Mouse (Mus musculus) heart, embryonic 14.5 days (tissue): ENCODE data around the gene 2310011J03Rik. TPM values are rescaled to one million over a fixed set of nuclear protein-coding genes. Genes with fewer than 3 reads are reported as not detected.

ENCODE experiments used
- ATAC-seq: fragments of 200-750 bp; cut with Nextera tagmentation; 2 replicates; pipeline ENCODE4 v1.8.0; 2017; ENCODE audit warnings: low read depth, moderate TSS enrichment; ENCODE audit not compliant: insufficient number of reproducible peaks, insufficient read depth, low FRiP score
- H3K27ac ChIP-seq, 2 experiments: fragments of 200-500 bp in 1 of 2; fragments of 300-500 bp in 1 of 2; sonication (generic) in 1 of 2; replicated peaks in 1 of 2; 2 replicates each; pipeline ENCODE4 v1.5.1; 2012 to 2014; ENCODE audit warnings: low read depth in 2 of 2, low read length in 2 of 2, control low read depth in 1 of 2, mild to moderate bottlenecking in 1 of 2, mixed read lengths in 1 of 2; ENCODE audit not compliant: control insufficient read depth in 1 of 2, insufficient read depth in 1 of 2
- H3K27me3 ChIP-seq: fragments of 300-500 bp; sonication (generic); 2 replicates; pipeline ENCODE4 v1.6.1; 2014; ENCODE audit warnings: mild to moderate bottlenecking, low read length, control low read depth; ENCODE audit not compliant: control insufficient read depth, insufficient read depth
- H3K36me3 ChIP-seq: fragments of 300-500 bp; sonication (generic); 2 replicates; pipeline ENCODE4 v1.6.1; 2014; ENCODE audit warnings: mild to moderate bottlenecking, control low read depth, low read length, mixed read lengths; ENCODE audit not compliant: control insufficient read depth, insufficient read depth
- H3K4me1 ChIP-seq, 2 experiments: fragments of 200-500 bp in 1 of 2; fragments of 300-500 bp in 1 of 2; sonication (generic) in 1 of 2; 2 replicates each; pipeline ENCODE4 v1.6.1; 2012 to 2014; ENCODE audit warnings: low read length in 2 of 2, control low read depth in 1 of 2, mixed read lengths in 1 of 2; ENCODE audit not compliant: control insufficient read depth in 2 of 2, insufficient read depth in 2 of 2
- H3K4me2 ChIP-seq: fragments of 300-500 bp; sonication (generic); 2 replicates; pipeline ENCODE4 v1.6.1; 2014; ENCODE audit warnings: mild to moderate bottlenecking, low read length
- H3K4me3 ChIP-seq, 2 experiments: fragments of 200-500 bp in 1 of 2; fragments of 300-500 bp in 1 of 2; sonication (generic) in 1 of 2; 2 replicates each; pipeline ENCODE4 v1.5.1; 2012 to 2014; ENCODE audit warnings: low read length in 2 of 2, mild to moderate bottlenecking in 2 of 2, control low read depth in 1 of 2, low read depth in 1 of 2, moderate library complexity in 1 of 2; ENCODE audit not compliant: control insufficient read depth in 1 of 2, insufficient read depth in 1 of 2
- H3K9ac ChIP-seq: fragments of 300-500 bp; sonication (generic); 2 replicates; pipeline ENCODE4 v1.6.1; 2014; ENCODE audit warnings: mild to moderate bottlenecking, low read length
- H3K9me3 ChIP-seq: fragments of 300-500 bp; sonication (generic); 2 replicates; pipeline ENCODE4 v1.6.1; 2016; ENCODE audit warnings: low read length, control low read depth; ENCODE audit not compliant: control insufficient read depth
- WGBS: fragments of 180-500 bp; shearing (Covaris S2); extraction: QIAGEN DNeasy Blood & Tissue Kit; methylation state at CpG from one replicate; pipeline ENCODE4 v1.1.7; 2014; 5-methylcytosine and 5-hydroxymethylcytosine counted together
- polyA plus RNA-seq: library from polyadenylated mRNA; unstranded; fragments of >200 nt; fragmentation: Nextera tagmentation; extraction: Ambion mirVana; gene quantifications from 2 replicates; pipeline ENCODE4 v1.2.1, GENCODE M21; 2014

2310011J03Rik gene
- polyA plus RNA-seq, 1 experiment from 2014 or later = 30.8 TPM

- 86% methylated on average over 4 of the region's 5 CpGs for WGBS
- H3K27ac ChIP-seq = no peak overlapping the region
These were observed 44.1 kb downstream of the 2310011J03Rik start for GRCm38 (mm10) chr10:80276238-80276637.

DNA sequence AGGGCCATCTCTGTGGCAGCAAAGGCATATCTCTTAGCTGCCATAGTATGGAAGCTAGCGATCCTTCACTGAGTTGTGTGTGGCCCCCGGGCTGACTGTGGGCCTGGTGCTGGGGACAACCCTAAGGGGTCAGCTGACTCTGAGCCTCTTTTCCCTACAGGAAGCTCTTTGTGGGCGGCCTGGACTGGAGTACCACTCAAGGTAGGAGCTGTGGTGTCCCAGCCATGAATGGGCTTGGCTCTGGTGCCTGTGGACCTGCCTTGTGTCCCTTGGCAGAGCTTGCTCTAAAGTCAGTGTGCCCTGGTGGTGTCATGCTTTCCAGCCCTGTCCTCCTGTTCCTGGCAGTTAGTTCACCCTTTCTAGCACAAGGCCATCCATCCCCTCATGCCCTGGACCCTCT lies 46.5 kb downstream of the 2310011J03Rik start:
- peaks cover 10 to 16% of the 10 kb centered on the region in 2 experiments for H3K4me1 ChIP-seq
- no peak for ATAC-seq
- H3K27ac ChIP-seq = no peak overlapping the region
- no peak overlapping the region for H3K9ac ChIP-seq
- no peaks in the 10 kb centered on the region for H3K27me3 ChIP-seq
- H3K36me3 ChIP-seq = peaks cover 75% of the 10 kb centered on the region
- H3K4me3 ChIP-seq = no peak overlapping the region
- no peak overlapping the region for H3K4me2 ChIP-seq
- H3K9me3 ChIP-seq = no peaks in the 10 kb centered on the region
- WGBS = 76% methylated on average over 3 of the region's 3 CpGs

More at GRCm38 (mm10) chr10:80276238-80276637, 44.1 kb downstream of the 2310011J03Rik start:
- peaks cover 6 to 9% of the 10 kb centered on the region in 2 experiments for H3K4me1 ChIP-seq
- H3K27me3 ChIP-seq = no peaks in the 10 kb centered on the region
- no peak overlapping the region for H3K4me3 ChIP-seq
- H3K36me3 ChIP-seq = peaks cover 88% of the 10 kb centered on the region
- no peak for ATAC-seq
- no peaks in the 10 kb centered on the region for H3K9me3 ChIP-seq
- no peak overlapping the region for H3K4me2 ChIP-seq
- H3K9ac ChIP-seq = no peak overlapping the region

DNA sequence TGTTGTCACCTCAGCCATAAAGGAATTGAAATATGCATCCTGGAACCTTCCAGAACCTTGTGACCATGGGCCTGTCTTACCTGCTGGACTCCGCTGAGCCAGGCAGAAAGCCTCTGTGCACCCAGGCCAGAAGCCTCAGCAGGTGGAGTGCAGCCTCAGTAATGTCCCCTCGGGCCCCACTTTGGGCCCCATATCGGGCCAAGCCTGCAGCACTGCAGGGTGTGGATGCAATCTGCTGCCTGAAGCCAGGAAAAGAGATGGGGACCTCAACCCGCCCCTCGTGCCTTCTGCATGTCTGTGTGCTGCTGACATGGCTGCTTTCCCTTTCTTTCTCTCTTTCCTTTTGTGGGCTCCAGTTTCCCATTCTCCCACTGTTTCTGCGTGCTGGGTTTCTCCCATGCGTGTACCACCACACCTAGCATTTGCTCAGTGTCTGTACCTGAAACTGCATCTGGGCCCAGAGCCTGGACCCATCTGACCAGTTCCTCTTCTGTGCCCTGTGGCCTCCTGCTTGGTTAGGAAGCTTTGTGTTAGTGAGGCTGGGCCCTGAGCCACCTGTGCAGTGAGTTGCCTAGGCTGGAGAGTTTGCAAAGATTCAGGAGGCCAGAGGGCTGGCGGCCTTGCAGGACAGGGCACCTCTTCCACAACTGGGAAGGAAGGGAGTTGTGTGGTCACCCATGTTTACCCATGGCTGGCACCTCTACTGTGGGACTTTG lies 48.3 kb downstream of the 2310011J03Rik start:
- H3K4me2 ChIP-seq = no peak overlapping the region
- peaks cover 19 to 31% of the 10 kb centered on the region in 2 experiments for H3K4me1 ChIP-seq
- H3K9ac ChIP-seq = no peak overlapping the region

DNA sequence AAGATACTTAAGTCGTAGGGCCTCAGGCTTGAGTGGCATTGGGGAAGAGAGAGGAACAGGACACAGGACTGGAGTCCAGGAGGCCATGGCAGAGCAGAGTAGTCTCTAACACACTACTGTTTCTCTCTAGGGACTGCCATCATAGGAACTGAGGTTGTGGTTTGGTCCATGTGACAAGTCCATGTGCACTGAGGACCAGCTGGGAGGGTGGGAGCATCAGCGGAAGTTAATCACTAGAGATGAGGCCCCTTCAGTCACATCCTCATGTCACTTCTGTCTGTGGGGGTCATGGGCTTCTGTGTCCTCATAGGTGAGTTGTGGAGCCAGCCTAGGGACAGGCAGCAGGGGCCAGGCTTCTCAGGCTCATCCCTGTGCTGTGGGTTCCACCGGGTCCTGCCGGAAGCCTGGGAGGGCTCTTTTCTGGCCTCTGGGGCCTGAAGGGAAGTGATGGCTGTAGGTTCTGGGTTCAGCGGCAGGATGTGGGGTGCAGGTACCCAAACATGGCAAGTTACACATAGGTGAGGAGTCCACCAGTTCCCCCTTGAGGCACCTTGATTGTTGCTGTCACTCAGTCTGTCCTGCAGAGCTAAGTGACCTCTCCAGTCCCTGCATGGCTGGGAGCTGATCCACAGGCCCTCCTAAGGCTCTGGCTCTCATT lies 49.0 kb downstream of the 2310011J03Rik start:
- WGBS = 87% methylated on average over 5 of the region's 5 CpGs
- ATAC-seq = no peak
- Histone ChIP-seq H3K36me3 (peaks cover 67% of the 10 kb centered on the region), H3K4me3 (no peak overlapping the region), H3K4me1 (peaks cover 24 to 38% of the 10 kb centered on the region in 2 experiments), H3K4me2 (no peak overlapping the region), H3K9me3 (no peaks in the 10 kb centered on the region), H3K27ac (no peak overlapping the region), H3K27me3 (no peaks in the 10 kb centered on the region), H3K9ac (peak overlapping the region; percentile 21)

More for the DNA sequence above, 48.3 kb downstream of the 2310011J03Rik start:
- WGBS = 87% methylated on average over 8 of the region's 8 CpGs
- Histone ChIP-seq H3K36me3 (peaks cover 70% of the 10 kb centered on the region), H3K27ac (no peak overlapping the region), H3K27me3 (no peaks in the 10 kb centered on the region), H3K4me3 (no peak overlapping the region), H3K9me3 (no peaks in the 10 kb centered on the region)
- no peak for ATAC-seq

GRCm38 (mm10) chr10:80270734-80271181 lies 49.6 kb downstream of the 2310011J03Rik start:
- peaks cover 28 to 44% of the 10 kb centered on the region in 2 experiments for H3K4me1 ChIP-seq
- H3K9ac ChIP-seq = no peak overlapping the region; the same call in 1 of the 2 replicates
- H3K27me3 ChIP-seq = no peaks in the 10 kb centered on the region
- no peaks in the 10 kb centered on the region for H3K9me3 ChIP-seq
- WGBS = 70% methylated on average over 6 of the region's 6 CpGs
- H3K4me3 ChIP-seq = no peak overlapping the region
- no peak for ATAC-seq
- H3K36me3 ChIP-seq = peaks cover 61% of the 10 kb centered on the region
- 0 out of 4 replicates have a peak overlapping the region, but pooled peaks of 1 of the 2 experiments have one; percentile 24 for H3K27ac ChIP-seq
- no peak overlapping the region for H3K4me2 ChIP-seq

GRCm38 (mm10) chr10:80270099-80270498 lies 50.2 kb downstream of the 2310011J03Rik start:
- Histone ChIP-seq H3K9me3 (no peaks in the 10 kb centered on the region), H3K4me2 (no peak overlapping the region), H3K36me3 (peaks cover 55% of the 10 kb centered on the region), H3K9ac (0 out of 2 replicates have a peak overlapping the region, but pooled peaks have one; percentile 36), H3K4me3 (no peak overlapping the region), H3K27me3 (no peaks in the 10 kb centered on the region), H3K4me1 (peaks cover 30 to 46% of the 10 kb centered on the region in 2 experiments), H3K27ac (no peak overlapping the region)
- ATAC-seq = no peak
- WGBS = 82% methylated on average over 2 of the region's 2 CpGs
